Mouse (Mus musculus): Measurements from ENCODE around the gene Hcn2.

Gene Hcn2

GRCm38 (mm10) chr10:79708668-79709067, 7.8 kb upstream of the Hcn2 start:
- no peak for DNase-seq (ENCODE audit: low spot score in 2 of 2)

GRCm38 (mm10) chr10:79709307-79709706, 7.1 kb upstream of the Hcn2 start:
- DNase-seq (ENCODE audit: low spot score in 2 of 2), result no peak

- DNase-seq (ENCODE audit: low spot score in 2 of 2), result no peak
Observed at GRCm38 (mm10) chr10:79712029-79712428, 4.4 kb upstream of the Hcn2 start.

GRCm38 (mm10) chr10:79712499-79713126, 3.8 kb upstream of the Hcn2 start:
- DNase-seq (ENCODE audit: low spot score in 2 of 2), result peak in 1 of 2 experiments; percentile 60

- DNase-seq (ENCODE audit: low spot score in 2 of 2), result no peak
Observed at GRCm38 (mm10) chr10:79713163-79713562, 3.3 kb upstream of the Hcn2 start.

- DNase-seq (ENCODE audit: low spot score in 2 of 2), result no peak
Observed at GRCm38 (mm10) chr10:79714996-79715395, 1.4 kb upstream of the Hcn2 start.

GRCm38 (mm10) chr10:79716988-79717355, 538 bp downstream of the Hcn2 start:
- DNase-seq (ENCODE audit: low spot score in 2 of 2), result no peak

GRCm38 (mm10) chr10:79717640-79718357, 1.4 kb downstream of the Hcn2 start:
- DNase-seq (ENCODE audit: low spot score in 2 of 2), result peak; percentile 50 to 66

- no peak for DNase-seq (ENCODE audit: low spot score in 2 of 2)
Observed at GRCm38 (mm10) chr10:79721089-79721488, 4.7 kb downstream of the Hcn2 start.

GRCm38 (mm10) chr10:79723047-79723446, 6.6 kb downstream of the Hcn2 start:
- DNase-seq (ENCODE audit: low spot score in 2 of 2), result no peak

- DNase-seq (ENCODE audit: low spot score in 2 of 2), result no peak
Observed at GRCm38 (mm10) chr10:79723692-79724091, 7.3 kb downstream of the Hcn2 start.

- no peak for DNase-seq (ENCODE audit: low spot score in 2 of 2)
Observed at GRCm38 (mm10) chr10:79726090-79726489, 9.7 kb downstream of the Hcn2 start.

GRCm38 (mm10) chr10:79728323-79729249, 12.2 kb downstream of the Hcn2 start:
- DNase-seq (ENCODE audit: low spot score in 2 of 2), result no peak

- no peak for DNase-seq (ENCODE audit: low spot score in 2 of 2)
Observed at GRCm38 (mm10) chr10:79729357-79729965, 13.0 kb downstream of the Hcn2 start.

GRCm38 (mm10) chr10:79732500-79732899, 16.1 kb downstream of the Hcn2 start:
- no peak for DNase-seq (ENCODE audit: low spot score in 2 of 2)

- DNase-seq (ENCODE audit: low spot score in 2 of 2), result no peak
Observed at GRCm38 (mm10) chr10:79733847-79734246, 17.4 kb downstream of the Hcn2 start.

- DNase-seq (ENCODE audit: low spot score in 2 of 2), result no peak
Observed at GRCm38 (mm10) chr10:79735361-79735760, 18.9 kb downstream of the Hcn2 start.

- DNase-seq (ENCODE audit: low spot score in 2 of 2), result no peak
Observed at GRCm38 (mm10) chr10:79736706-79737105, 20.3 kb downstream of the Hcn2 start.

- no peak for DNase-seq (ENCODE audit: low spot score in 2 of 2)
Observed at GRCm38 (mm10) chr10:79738259-79738658, 21.8 kb downstream of the Hcn2 start.

- no peak for DNase-seq (ENCODE audit: low spot score in 2 of 2)
Observed at GRCm38 (mm10) chr10:79739234-79739633, 22.8 kb downstream of the Hcn2 start.

- no peak for DNase-seq (ENCODE audit: low spot score in 2 of 2)
Observed at GRCm38 (mm10) chr10:79740863-79741262, 24.4 kb downstream of the Hcn2 start.

- DNase-seq (ENCODE audit: low spot score in 2 of 2), result no peak
Observed at GRCm38 (mm10) chr10:79743161-79743560, 26.7 kb downstream of the Hcn2 start.

Data from urinary bladder, adult 18-20 months (tissue).